Mouse (Mus musculus): ENCODE data around the gene Vps37d.
A peak's percentile ranks its signal among the peaks of the same experiment; 100 is the strongest.

Gene Vps37d

DNA sequence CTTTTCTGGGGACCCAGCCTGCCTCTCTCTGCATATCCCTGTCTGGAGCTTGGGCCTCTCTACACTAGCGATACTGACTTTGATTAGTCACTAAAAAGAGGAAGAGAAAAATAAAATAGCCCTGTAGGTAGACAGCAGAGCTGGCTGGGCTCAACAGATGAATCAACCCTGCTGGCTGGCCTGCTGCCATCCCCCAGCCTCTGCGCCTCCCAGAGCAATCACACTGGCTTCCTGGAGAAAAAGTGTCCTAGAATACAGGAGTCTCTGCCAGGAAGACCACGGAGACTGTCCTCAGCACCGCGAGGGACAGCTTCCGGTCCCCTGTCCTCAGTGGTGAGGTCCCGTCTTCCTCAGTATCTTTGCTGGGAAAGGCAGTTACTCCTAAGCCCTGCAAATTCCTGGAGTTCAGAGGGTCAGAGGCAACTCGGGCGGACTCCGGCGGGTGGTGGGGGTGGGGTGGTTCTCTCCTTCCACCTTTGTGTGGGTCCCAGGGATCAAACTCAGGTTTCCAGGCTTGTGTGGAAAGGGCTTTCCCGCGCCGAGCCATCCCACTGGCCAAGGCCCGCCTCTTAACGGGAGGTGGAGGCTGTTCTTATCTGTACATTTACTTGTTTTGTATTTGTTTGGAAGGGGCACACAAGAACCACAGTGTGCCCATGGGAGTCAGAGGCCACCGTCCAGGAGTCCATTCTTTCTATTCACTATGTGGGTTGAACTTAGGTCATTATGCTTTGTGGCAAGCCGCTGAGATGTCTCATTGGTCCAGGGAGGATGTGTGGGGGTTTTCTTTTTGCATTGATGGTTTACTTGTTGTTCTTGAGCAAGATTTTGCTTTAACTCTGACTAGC lies 48.8 kb downstream of the Vps37d start:
- peak; percentile 51 for DNase-seq (ENCODE audit: low read depth, low spot score)

DNA sequence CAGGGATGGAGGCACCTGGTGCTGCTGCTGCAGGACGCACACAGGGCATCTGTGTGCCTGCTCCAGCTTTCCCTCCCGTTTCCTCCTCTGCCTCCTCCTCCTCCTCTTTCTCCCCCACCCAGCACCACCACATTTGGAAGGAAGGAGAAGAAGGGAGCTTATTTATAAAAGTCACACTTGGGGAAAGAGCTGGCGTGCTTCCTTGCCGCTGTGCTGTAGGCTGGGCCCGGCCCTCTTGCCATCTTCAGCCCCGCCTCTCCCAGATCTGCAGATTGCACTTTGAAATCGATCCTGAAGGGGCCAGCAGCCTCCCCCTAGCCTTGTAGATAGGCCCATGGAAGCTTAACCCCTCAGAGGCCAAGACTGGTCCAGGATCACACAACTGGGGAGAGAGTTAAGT lies 52.2 kb downstream of the Vps37d start:
- no peak for DNase-seq (ENCODE audit: low read depth, low spot score)

GRCm38 (mm10) chr5:135024665-135025224 lies 53.3 kb downstream of the Vps37d start:
- no peak for DNase-seq (ENCODE audit: low read depth, low spot score)

DNA sequence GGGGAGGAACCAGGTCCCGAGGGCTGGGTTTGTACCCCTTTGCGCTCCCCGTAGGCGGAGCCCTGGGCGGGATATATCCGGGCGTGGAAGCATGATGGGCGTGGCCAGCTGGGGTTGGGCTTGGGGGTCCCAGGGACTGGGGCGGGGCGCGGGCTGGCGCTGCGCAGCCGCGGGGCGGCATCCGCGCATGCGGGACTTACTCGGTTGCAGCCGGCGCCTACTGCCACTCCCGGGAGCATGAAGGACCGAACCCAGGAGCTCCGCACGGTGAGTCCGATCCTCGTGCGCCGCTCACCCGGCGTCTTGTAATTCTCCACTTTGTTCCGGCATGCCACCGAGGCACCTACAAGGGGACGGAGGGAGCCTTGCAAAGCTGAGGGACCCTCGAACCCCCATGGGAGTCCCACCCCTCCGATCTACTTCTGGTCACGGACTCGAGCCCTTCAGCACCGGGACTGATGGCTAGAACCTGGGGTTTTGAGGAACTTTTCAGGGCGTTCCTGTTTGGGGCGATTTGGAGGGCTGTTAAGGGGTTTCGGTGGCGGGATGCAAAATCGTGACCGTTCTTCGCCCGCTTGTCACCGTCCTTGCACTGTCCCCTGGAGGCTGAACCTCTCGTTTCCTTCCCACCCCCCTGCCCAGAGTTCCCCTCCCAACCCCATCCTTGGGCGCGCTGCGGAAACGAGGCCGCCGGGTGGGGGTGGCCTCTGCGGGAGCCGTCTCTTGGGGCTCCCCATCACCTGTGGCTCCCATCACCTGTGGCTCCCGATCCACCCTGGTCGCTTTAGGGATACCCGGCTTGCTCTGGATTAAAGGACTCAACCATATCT lies 54.5 kb downstream of the Vps37d start, which contains the start of gene Stx1a:
Gene Stx1a, plus strand, starts transcription at position 139 of the 830 bp plus-strand sequence.
- DNase-seq (ENCODE audit: low read depth, low spot score) = peak; percentile 94
